Mouse (Mus musculus) bone marrow macrophage, adult 2 months (primary cell): ENCODE measurements around the gene Rhob. TPM values are rescaled to one million over a fixed set of nuclear protein-coding genes. Genes with fewer than 3 reads are reported as not detected.
A peak's percentile ranks its signal among the peaks of the same experiment; 100 is the strongest.

Source experiments
- H3K27ac ChIP-seq: 2 replicates; pipeline ENCODE4 v1.5.1; 2012; ENCODE audit warnings: low read depth, low read length; ENCODE audit not compliant: insufficient read depth
- H3K4me1 ChIP-seq: 2 replicates; pipeline ENCODE4 v1.6.1; 2012; ENCODE audit warnings: low read length; ENCODE audit not compliant: control insufficient read depth, insufficient read depth
- H3K4me3 ChIP-seq: 2 replicates; pipeline ENCODE4 v1.5.1; 2012; ENCODE audit warnings: mild to moderate bottlenecking, low read length, moderate library complexity; ENCODE audit not compliant: insufficient read depth
- CTCF ChIP-seq: IDR thresholded peaks from 2 replicates; pipeline ENCODE4 v1.5.1; 2012; ENCODE audit warnings: low read depth, mild to moderate bottlenecking, low read length, moderate library complexity
- POLR2A ChIP-seq: IDR thresholded peaks from 2 replicates; pipeline ENCODE4 v1.6.1; 2012; ENCODE audit warnings: mild to moderate bottlenecking, low read depth, low read length, borderline replicate concordance
- polyA plus RNA-seq: library from polyadenylated mRNA; stranded (reverse); fragments of >200 nt; gene quantifications from 2 replicates; pipeline ENCODE4 v1.2.4, GENCODE M21; 2012; ENCODE audit not compliant: missing spikeins, insufficient read depth, insufficient read length

Gene Rhob
- polyA plus RNA-seq: 50.1 and 50.3 TPM in 2 replicates

GRCm38 (mm10) chr12:8499871-8500596, at the start of gene Rhob:
TSS of gene Rhob (minus strand) at chr12:8500009.
- H3K4me3 ChIP-seq: peak within 1 kb of the TSS; percentile 86
- TF ChIP-seq CTCF: no peak
- peak; percentile 97 for TF ChIP-seq POLR2A
- peaks cover 22% of the 10 kb centered on the region for H3K4me1 ChIP-seq
- peak within 1 kb of the TSS; percentile 89 for H3K27ac ChIP-seq

DNA sequence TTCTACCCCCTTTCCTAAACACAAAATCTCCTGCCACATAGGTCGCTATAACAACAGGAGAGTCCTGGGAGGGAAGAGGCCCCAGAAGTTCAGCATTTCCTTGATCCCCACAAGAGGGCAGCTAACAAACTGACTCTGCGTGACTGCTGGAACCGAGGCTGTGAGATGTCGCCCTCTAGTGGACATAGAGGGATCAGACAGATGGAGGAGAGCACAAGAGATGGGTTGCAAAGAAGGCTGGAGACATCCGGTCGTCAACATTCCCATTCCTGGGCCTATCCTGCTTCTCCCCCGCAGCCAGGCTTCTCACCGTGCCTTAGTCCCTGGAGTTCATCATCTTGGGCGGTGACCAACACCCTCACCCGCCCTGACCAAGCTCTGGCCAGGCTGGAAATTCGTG, 47.5 kb upstream of the Rhob start:
- Histone ChIP-seq H3K4me3 (no peak overlapping the region), H3K4me1 (peaks cover 31% of the 10 kb centered on the region), H3K27ac (peak overlapping the region; percentile 58)
- TF ChIP-seq CTCF (peak; percentile 99), POLR2A (no peak)

DNA sequence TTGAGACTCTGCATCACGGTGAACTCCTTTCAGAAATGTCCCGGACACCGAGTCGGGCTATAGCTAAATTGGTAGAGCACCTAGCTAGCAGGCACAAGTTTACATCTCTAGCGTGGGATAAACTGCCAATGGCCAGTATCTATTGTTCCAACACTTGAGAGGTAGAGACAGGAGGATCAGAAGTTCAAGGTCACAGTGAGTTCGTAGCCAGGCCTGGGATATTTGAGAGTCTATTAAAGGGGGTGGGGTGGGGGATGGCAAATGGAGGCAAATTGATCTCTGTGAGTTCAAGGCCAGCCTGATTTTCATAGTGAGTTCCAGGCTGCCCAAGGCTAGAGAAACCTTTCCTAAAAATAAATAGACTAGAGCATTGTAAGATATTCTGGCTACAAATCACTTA, 47.0 kb upstream of the Rhob start:
- no peak overlapping the region for H3K4me3 ChIP-seq
- H3K27ac ChIP-seq: peak overlapping the region; percentile 58
- TF ChIP-seq POLR2A: no peak
- no peak for TF ChIP-seq CTCF
- H3K4me1 ChIP-seq: peaks cover 28% of the 10 kb centered on the region

DNA sequence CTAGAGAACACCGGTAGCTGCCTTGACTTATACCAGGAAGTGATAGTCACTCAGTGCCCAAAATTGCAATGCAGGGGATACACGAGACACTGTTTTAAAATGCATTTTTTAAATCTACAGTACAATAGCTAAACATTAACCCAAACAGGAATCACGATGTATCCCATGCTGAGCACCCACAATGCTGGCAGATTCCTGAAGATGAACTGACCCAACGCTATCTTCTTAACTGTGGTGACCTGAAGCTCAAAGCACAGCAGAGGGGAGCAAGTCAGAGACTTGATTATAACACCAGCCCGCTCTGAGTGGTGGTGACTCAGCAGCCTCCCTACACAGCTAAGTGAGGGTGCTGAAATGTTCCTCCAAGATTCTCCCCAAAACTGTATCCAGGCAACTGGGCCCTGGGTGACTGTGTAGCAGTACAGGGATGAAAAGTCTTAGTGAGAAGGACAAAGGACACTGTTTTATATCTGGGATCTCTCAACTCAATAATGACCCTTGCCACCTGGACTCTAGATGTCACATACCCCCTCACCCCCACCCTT, 45.3 kb upstream of the Rhob start:
- no peak overlapping the region for H3K4me3 ChIP-seq
- no peak overlapping the region for H3K27ac ChIP-seq
- no peak for TF ChIP-seq POLR2A
- no peak for TF ChIP-seq CTCF
- peaks cover 26% of the 10 kb centered on the region for H3K4me1 ChIP-seq

DNA sequence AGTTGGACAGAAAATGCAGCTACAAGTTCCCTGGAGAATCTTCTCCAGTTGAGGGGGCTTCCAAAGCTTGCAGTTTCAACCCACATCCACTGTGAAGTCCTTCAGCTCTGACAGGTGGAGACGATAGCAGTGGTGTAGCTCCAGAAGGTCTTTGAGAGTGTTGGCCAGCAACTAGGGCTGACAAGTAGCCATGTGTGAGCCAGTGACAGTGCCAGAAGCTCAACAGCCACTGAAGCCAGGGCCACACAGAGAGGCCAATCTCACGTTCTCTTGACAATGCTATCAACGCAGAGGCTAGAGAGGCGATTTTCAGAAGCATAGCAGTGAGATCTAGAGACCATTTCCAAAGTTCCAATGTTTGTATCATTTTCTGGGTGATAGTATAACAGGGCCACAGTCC, 42.6 kb upstream of the Rhob start:
- no peak for TF ChIP-seq CTCF
- TF ChIP-seq POLR2A: no peak
- H3K4me1 ChIP-seq: peaks cover 26% of the 10 kb centered on the region

DNA sequence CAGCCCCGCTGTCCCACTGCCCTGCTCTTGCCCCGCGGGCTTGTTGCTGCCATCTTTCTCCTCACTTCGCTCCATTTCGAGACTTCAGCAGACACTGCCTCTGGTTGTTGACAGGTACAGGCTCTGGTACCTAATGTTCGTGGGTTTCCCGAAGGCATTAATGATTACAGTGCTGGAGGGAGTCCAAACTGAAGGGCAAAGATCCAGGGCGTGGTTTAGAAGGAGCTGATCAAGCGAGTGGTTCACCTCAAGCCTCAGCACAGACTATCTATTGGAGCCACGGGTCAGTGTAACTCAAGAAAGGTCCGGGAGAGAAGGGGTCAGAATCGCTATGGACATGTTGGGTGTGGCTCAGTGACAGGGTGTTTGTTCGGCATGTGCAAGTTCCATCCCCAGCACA, 39.7 kb upstream of the Rhob start:
- no peak overlapping the region for H3K4me3 ChIP-seq
- no peak overlapping the region for H3K27ac ChIP-seq
- TF ChIP-seq POLR2A (no peak), CTCF (no peak)
- peaks cover 12% of the 10 kb centered on the region for H3K4me1 ChIP-seq

More for the DNA sequence above, 42.6 kb upstream of the Rhob start:
- Histone ChIP-seq H3K4me3 (no peak overlapping the region), H3K27ac (no peak overlapping the region)

GRCm38 (mm10) chr12:8537291-8537690, 37.5 kb upstream of the Rhob start:
- no peak overlapping the region for H3K4me3 ChIP-seq
- no peak overlapping the region for H3K27ac ChIP-seq
- peaks cover 12% of the 10 kb centered on the region for H3K4me1 ChIP-seq
- TF ChIP-seq CTCF (no peak), POLR2A (no peak)

DNA sequence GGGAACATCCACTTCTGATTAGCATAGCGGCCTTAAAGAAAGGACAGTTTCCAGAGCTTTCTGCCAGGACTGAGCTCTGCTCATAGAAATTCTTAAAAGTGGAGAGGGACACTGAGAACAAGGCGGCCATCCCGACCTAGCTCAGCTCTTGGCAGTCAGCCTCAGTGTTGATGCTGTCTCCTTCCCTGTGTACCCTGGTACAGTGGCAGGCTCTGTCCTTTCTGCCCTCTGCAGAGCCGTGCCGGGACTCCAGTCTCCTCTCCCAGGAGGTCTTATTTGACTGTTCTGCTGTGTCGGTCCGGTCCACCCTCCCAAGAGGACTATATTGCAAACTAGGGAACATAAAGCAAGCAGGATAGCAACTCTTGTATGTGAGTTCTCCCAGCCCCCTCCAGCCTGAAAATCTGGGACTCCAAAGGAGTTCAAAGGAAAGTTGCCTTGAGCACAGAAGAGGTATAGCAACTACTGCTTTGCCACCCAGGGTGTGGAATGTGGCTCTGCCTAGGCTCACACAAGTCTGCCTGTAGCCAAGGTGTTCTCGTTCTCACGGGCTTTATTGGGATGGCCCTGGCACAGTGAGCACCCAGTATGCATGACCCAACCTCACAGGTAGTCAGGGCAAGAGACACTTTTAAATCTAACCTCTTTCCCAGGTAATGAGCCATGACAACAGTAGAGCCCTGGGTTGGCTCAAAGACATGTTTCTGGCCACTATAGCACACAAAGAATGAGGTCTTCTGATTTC, 36.6 kb upstream of the Rhob start:
- TF ChIP-seq CTCF (no peak), POLR2A (no peak)
- Histone ChIP-seq H3K4me3 (no peak overlapping the region), H3K4me1 (peaks cover 12% of the 10 kb centered on the region), H3K27ac (no peak overlapping the region)

- Histone ChIP-seq H3K27ac (no peak overlapping the region), H3K4me1 (peaks cover 12% of the 10 kb centered on the region), H3K4me3 (no peak overlapping the region)
- TF ChIP-seq POLR2A (no peak), CTCF (no peak)
Measured at GRCm38 (mm10) chr12:8535596-8535995, 35.8 kb upstream of the Rhob start.

- H3K4me3 ChIP-seq: no peak overlapping the region
- peaks cover 11% of the 10 kb centered on the region for H3K4me1 ChIP-seq
- no peak for TF ChIP-seq POLR2A
- no peak for TF ChIP-seq CTCF
- H3K27ac ChIP-seq: no peak overlapping the region
Measured at GRCm38 (mm10) chr12:8534915-8535314, 35.1 kb upstream of the Rhob start.
